Mouse (Mus musculus) testis, adult 2 months (tissue): Measurements from ENCODE around the gene Gnaq.

Experiments used
- CTCF ChIP-seq: fragments of 200-500 bp; IDR thresholded peaks from 2 replicates; pipeline ENCODE4 v1.5.1; 2012; ENCODE audit warnings: low read depth, mild to moderate bottlenecking, inconsistent platforms, low read length, moderate library complexity; ENCODE audit not compliant: control insufficient read depth, insufficient read depth, insufficient replicate concordance
- POLR2A ChIP-seq: fragments of 200-500 bp; IDR thresholded peaks from 2 replicates; pipeline ENCODE4 v1.6.1; 2012; ENCODE audit warnings: low read depth, mild to moderate bottlenecking, inconsistent platforms, low read length, moderate library complexity; ENCODE audit not compliant: control insufficient read depth

GRCm38 (mm10) chr19:16394381-16394780, 261.8 kb downstream of the Gnaq start:
- no peak for TF ChIP-seq CTCF
- no peak for TF ChIP-seq POLR2A
